Mouse (Mus musculus) limb, embryonic 11.5 days (tissue): Measurements from ENCODE around the gene Ccnd3. TPM values are rescaled to one million over a fixed set of nuclear protein-coding genes. Genes with fewer than 3 reads are reported as not detected.
"Not testable (repeated sequence)": the region's sequence is repeated elsewhere in the genome, so short reads cannot be mapped to it uniquely, and the experiment has no call there.

Experiments used
- ATAC-seq: fragments of 200-750 bp; cut with Nextera tagmentation; 2 replicates; pipeline ENCODE4 v1.8.0; 2017; ENCODE audit warnings: low read depth; ENCODE audit not compliant: insufficient number of reproducible peaks, low FRiP score, low TSS enrichment
- DNase-seq: peaks from one replicate; pipeline ENCODE4 v3.0.0-alpha.2; 2015; ENCODE audit warnings: low spot score
- H3K27ac ChIP-seq: fragments of 300-500 bp; sonication (generic); replicated peaks from 2 replicates; pipeline ENCODE4 v1.5.1; 2014; ENCODE audit warnings: low read depth, mild to moderate bottlenecking, low read length
- H3K27me3 ChIP-seq: fragments of 300-500 bp; sonication (generic); 2 replicates; pipeline ENCODE4 v1.6.1; 2014; ENCODE audit warnings: mild to moderate bottlenecking, low read length, mixed read lengths; ENCODE audit not compliant: control insufficient read depth, insufficient read depth
- H3K36me3 ChIP-seq: fragments of 300-500 bp; sonication (generic); 2 replicates; pipeline ENCODE4 v1.6.1; 2014; ENCODE audit warnings: mild to moderate bottlenecking, low read length, moderate library complexity, mixed read lengths; ENCODE audit not compliant: control insufficient read depth, insufficient read depth
- H3K4me1 ChIP-seq: fragments of 300-500 bp; sonication (generic); 2 replicates; pipeline ENCODE4 v1.6.1; 2014; ENCODE audit warnings: low read length, mixed read lengths; ENCODE audit not compliant: control insufficient read depth, insufficient read depth
- H3K4me2 ChIP-seq: fragments of 300-500 bp; sonication (generic); 2 replicates; pipeline ENCODE4 v1.6.1; 2014; ENCODE audit warnings: low read depth, mild to moderate bottlenecking, moderate library complexity; ENCODE audit not compliant: severe bottlenecking
- H3K4me3 ChIP-seq: fragments of 300-500 bp; sonication (generic); 2 replicates; pipeline ENCODE4 v1.5.1; 2014; ENCODE audit warnings: low read depth, low read length
- H3K9ac ChIP-seq: fragments of 300-500 bp; sonication (generic); 2 replicates; pipeline ENCODE4 v1.6.1; 2014; ENCODE audit warnings: mild to moderate bottlenecking, low read length
- H3K9me3 ChIP-seq: fragments of 300-500 bp; sonication (generic); 2 replicates; pipeline ENCODE4 v1.6.1; 2016; ENCODE audit warnings: low read length; ENCODE audit not compliant: control insufficient read depth
- WGBS: fragments of 180-500 bp; shearing (Covaris S2); extraction: QIAGEN DNeasy Blood & Tissue Kit; methylation state at CpG from one replicate; pipeline ENCODE4 v1.1.7; 2014; 5-methylcytosine and 5-hydroxymethylcytosine counted together
- polyA plus RNA-seq: library from polyadenylated mRNA; unstranded; fragments of >200 nt; fragmentation: Nextera tagmentation; extraction: Ambion mirVana; gene quantifications from 2 replicates; pipeline ENCODE4 v1.2.1, GENCODE M21; 2014

The Ccnd3 gene
- polyA plus RNA-seq, 1 experiment from 2014 or later, result 350 TPM

DNA sequence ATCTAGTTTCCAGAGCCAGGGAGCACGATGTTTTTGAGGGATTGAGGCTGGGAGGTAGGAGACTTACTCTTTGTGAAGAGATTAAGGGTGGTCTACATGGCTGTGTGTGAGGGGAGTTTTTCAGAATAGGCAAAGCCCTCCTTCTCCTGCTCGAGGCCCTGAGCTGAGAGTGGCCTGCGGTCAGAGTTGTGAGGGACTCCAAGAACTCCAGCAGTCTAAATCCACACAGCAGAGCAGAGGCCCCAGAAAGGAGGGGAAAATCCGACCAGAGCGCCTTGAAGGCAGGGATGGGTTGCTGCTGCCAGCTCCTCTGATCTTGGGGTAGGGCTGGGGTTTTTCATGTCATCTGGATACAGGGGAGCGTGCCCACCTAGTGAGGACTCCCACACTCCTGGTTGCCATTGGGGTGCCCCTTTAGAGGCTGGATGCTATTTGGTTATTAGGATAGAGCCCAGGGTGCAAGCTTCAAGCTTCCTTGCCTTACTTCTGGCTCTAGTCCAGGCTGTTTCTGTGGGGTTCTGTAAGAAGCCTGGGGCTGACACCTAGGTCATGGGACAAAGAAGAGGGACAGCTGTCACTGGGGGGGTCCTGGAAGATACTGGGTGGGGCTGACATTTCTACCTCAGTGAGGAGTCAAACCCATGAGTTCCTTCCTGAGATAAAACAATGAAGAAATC lies 91.4 kb downstream of the Ccnd3 start:
- no peaks in the 10 kb centered on the region for H3K27me3 ChIP-seq
- H3K27ac ChIP-seq, result peak overlapping the region; percentile 91
- H3K36me3 ChIP-seq, result peaks cover 11% of the 10 kb centered on the region; the same call in 1 of the 2 replicates
- H3K4me2 ChIP-seq, result peak overlapping the region; percentile 87
- no peaks in the 10 kb centered on the region for H3K9me3 ChIP-seq
- H3K9ac ChIP-seq, result peak overlapping the region; percentile 89
- ATAC-seq, result no peak
- H3K4me3 ChIP-seq, result peak overlapping the region; percentile 92
- WGBS, result 26% methylated on average over 6 of the region's 6 CpGs
- H3K4me1 ChIP-seq, result peaks cover 26% of the 10 kb centered on the region
- DNase-seq, result no peak

DNA sequence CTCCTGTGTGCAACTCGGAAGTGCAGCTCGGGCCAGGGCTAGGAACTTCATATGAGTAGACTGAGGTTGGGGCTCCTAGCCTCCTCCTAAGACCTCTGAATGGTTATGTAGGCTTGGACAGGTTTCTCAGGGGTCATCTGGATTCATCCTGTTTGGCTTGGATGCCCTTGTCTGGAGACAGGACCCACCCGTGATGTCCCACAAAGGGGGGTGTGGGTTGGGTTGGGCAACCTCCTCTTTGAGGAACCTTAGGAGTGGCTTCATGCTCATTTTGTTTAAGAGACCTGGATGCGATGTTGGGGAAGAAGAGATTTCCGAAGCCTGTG lies 92.0 kb downstream of the Ccnd3 start:
- no peaks in the 10 kb centered on the region for H3K27me3 ChIP-seq
- H3K36me3 ChIP-seq, result peaks cover 14% of the 10 kb centered on the region; the same call in 1 of the 2 replicates
- peak overlapping the region; percentile 87 for H3K4me2 ChIP-seq
- H3K9ac ChIP-seq, result peak overlapping the region; percentile 89
- ATAC-seq (no peak), DNase-seq (no peak)
- no peak overlapping the region; the same call in 1 of the 2 replicates for H3K4me3 ChIP-seq
- no peaks in the 10 kb centered on the region for H3K9me3 ChIP-seq
- peak overlapping the region; percentile 91; the same call in 1 of the 2 replicates for H3K27ac ChIP-seq
- WGBS, result 69% methylated on average over 5 of the region's 5 CpGs
- peaks cover 26% of the 10 kb centered on the region for H3K4me1 ChIP-seq

DNA sequence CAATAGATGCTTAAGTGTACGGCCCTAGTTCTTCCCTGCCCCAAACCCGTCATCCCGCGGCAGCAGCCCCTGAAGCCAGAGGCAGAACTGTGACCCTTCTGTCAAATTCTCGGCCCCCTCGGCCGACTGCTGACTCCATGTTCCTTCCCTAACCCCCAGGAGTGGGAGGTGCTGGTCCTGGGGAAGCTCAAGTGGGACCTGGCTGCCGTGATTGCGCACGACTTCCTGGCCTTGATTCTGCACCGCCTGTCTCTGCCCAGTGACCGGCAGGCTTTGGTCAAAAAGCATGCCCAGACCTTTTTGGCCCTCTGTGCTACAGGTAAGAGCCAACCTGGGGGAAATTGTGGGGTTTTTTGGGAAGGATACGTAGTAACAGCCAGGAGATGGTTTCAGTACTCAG lies 92.4 kb downstream of the Ccnd3 start:
- ATAC-seq (no peak), DNase-seq (no peak)
- WGBS, result 64% methylated on average over 13 of the region's 13 CpGs
- Histone ChIP-seq H3K9me3 (no peaks in the 10 kb centered on the region), H3K27ac (peak overlapping the region; percentile 47; the same call in 1 of the 2 replicates), H3K4me3 (no peak overlapping the region), H3K4me1 (peaks cover 26% of the 10 kb centered on the region), H3K27me3 (no peaks in the 10 kb centered on the region), H3K4me2 (peak overlapping the region; percentile 87), H3K36me3 (peaks cover 14% of the 10 kb centered on the region; the same call in 1 of the 2 replicates), H3K9ac (peak overlapping the region; percentile 37; the same call in 1 of the 2 replicates)

DNA sequence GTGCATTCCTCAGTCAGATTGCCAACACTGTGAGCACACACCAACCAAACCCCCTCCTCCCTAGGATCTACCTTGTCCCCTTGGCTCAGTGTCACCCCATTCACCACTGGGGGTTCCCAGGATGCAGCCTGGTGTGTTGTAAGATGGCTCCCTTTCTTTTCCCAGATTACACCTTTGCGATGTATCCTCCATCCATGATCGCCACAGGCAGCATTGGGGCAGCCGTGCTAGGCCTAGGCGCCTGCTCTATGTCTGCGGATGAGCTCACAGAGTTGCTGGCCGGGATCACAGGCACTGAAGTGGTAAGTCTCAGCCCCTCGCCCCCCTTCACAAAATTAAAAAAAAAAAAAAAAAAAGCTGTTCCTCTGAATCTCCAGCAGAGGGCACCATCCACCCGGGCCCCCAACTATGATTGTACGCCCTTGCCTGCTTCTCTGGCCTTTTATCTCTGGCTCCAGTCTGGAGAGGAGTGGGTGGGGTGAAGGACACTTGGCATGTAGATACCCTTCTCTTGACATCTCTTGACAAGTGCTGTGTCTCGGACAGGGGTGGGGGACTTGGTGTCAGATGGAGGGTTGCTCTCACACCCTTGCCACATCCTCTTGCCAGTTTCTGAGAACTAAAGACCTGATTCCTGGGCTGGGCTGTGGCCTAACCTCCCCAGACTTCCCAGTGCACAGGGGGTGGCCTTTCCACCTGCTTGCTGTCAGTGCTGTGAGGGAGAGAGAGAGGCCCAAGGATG lies 93.2 kb downstream of the Ccnd3 start:
- WGBS, result 34% methylated on average over 10 of the region's 10 CpGs
- Histone ChIP-seq H3K9ac (no peak overlapping the region), H3K4me2 (no peak overlapping the region)

DNA sequence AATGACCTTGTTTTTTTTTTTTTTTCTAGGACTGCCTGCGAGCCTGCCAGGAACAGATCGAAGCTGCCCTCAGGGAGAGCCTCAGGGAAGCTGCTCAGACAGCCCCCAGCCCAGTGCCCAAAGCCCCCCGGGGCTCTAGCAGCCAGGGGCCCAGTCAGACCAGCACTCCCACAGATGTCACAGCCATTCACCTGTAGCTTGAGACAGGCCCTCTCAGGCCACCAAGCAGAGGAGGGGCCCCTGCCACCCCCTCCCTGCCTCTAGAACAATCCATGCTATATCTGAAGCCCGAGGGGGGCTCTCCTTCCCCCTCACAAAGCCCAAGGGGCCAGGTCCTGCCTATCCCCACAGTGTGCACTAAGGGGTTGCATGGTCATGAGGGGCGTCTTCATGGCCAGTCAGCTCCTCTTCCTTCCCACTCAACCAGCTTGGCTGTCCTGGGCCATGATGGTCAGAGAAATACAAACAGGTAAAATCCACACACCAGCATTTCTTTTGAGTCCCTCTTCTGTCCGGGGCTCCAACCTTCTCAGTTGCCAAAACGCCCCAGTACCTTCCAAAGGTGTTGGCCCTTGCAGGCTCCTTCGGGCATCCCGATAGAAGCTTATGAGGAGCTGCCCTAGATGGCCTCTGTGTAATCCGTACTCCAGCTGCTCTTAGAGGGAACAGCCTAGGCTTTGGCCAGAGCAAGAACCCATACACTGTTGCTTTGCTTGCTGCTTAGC lies 93.9 kb downstream of the Ccnd3 start:
- DNase-seq, H3K4me3 ChIP-seq, ATAC-seq, H3K9me3 ChIP-seq, H3K9ac ChIP-seq, H3K27ac ChIP-seq, H3K4me2 ChIP-seq, H3K27me3 ChIP-seq: not testable (repeated sequence)
- Histone ChIP-seq H3K36me3 (peaks cover 16% of the 10 kb centered on the region; the same call in 1 of the 2 replicates), H3K4me1 (peaks cover 24% of the 10 kb centered on the region)
- WGBS, result 87% methylated on average over 10 of the region's 10 CpGs

More for the DNA sequence above, 93.2 kb downstream of the Ccnd3 start:
- DNase-seq (peak; percentile 62), ATAC-seq (no peak)
- Histone ChIP-seq H3K36me3 (peaks cover 14% of the 10 kb centered on the region; the same call in 1 of the 2 replicates), H3K4me3 (no peak overlapping the region), H3K27me3 (no peaks in the 10 kb centered on the region), H3K9me3 (no peaks in the 10 kb centered on the region), H3K27ac (no peak overlapping the region), H3K4me1 (peaks cover 24% of the 10 kb centered on the region)

DNA sequence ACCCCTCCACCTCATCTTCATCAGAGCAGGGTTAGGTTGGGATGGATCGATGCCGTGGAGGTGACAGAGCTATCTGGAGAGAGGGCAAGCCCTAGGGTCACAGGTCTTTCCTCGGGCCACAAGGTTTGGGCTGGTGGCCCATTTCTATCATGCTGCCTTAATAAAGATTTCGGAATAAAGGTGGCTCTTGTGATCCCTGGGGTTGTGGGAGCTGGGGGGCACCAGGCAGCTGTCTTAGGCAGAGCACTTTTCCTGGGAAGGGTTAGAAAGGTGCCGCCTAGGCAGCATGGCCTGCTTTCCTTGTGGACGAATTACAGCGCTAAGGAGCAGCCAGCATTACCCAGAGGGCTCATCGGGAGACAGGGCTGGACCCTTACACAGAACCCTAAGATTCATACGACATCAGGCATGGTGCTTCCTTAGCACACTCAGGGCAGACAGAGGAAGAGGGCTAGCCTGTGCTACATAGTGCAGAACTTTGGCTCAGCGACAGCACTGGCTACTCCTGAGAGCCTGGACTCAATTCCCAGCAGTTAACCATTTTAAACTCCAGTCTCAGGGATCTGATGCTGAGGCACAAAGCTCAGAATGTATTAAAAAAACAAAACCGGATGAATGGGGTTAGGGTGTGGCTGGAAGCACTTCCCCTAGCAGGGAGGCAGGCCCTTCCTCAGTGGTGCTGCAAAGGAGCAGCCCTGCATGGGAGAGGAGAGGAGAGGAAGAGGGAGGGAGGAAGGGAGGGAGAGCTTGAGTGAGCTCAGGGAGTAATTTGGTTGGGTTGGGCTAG lies 94.9 kb downstream of the Ccnd3 start:
- H3K4me1 ChIP-seq, result peaks cover 24% of the 10 kb centered on the region
- no peak overlapping the region for H3K4me2 ChIP-seq
- H3K9me3 ChIP-seq, result no peaks in the 10 kb centered on the region
- H3K27ac ChIP-seq, result no peak overlapping the region
- no peak for ATAC-seq
- DNase-seq, result no peak
- H3K36me3 ChIP-seq, result peaks cover 23% of the 10 kb centered on the region
- H3K4me3 ChIP-seq, result no peak overlapping the region
- no peak overlapping the region for H3K9ac ChIP-seq
- H3K27me3 ChIP-seq, result no peaks in the 10 kb centered on the region
- 79% methylated on average over 11 of the region's 11 CpGs for WGBS

DNA sequence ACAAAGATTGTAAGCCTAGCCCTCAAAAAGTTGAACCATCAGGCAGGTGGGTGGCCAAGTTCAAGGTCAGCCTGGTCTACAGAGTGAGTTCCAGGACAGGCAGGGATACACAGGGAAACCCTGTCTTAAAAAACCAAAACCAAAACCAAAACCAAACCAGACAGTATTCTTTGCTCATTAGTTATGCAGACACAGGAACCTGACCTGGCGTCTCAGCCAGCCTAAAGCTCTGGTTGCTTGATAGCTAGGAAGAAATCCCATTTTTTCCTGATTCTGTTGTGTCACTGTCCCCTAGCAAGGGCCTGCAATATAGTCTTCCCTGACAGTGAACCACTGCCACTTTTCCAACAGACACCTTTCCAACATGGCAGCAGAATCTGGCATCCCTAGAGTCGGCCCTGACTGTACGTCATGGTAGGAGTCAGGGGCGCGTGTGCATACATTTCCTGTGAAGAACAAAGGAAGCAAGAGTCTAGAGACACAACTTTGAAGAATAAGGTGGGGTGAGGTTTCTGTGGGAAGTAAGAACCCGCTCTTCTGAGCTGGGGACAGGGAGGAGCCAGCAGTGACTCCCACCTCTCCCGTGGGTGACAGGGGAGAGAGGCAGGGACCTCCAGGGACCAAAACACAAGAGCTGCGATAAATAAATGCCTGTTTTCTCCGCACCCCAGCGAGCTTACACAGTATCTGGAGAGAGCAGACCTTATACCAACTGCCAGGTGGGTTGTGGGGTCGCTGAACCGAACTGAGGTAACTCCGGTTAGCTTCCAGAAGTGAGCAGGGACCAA lies 95.9 kb downstream of the Ccnd3 start:
- no peak overlapping the region for H3K4me2 ChIP-seq
- 91% methylated on average over 13 of the region's 13 CpGs for WGBS
- no peak overlapping the region for H3K4me3 ChIP-seq
- H3K36me3 ChIP-seq, result peaks cover 25% of the 10 kb centered on the region
- H3K4me1 ChIP-seq, result peaks cover 17% of the 10 kb centered on the region
- no peaks in the 10 kb centered on the region for H3K9me3 ChIP-seq
- H3K27me3 ChIP-seq, result no peaks in the 10 kb centered on the region
- H3K9ac ChIP-seq, result no peak overlapping the region
- no peak for ATAC-seq
- DNase-seq, result no peak
- H3K27ac ChIP-seq, result no peak overlapping the region
